Mouse (Mus musculus) CH12.LX (cell line): ENCODE data around the gene Filip1l. TPM values are rescaled to one million over a fixed set of nuclear protein-coding genes. Genes with fewer than 3 reads are reported as not detected.

Experiments used
- DNase-seq: peaks from one replicate; pipeline ENCODE4 v3.0.0-alpha.2; 2013; ENCODE audit errors: extremely low read depth
- H3K27ac ChIP-seq: 2 replicates; pipeline ENCODE4 v1.5.1; 2012; ENCODE audit warnings: low read depth, mild to moderate bottlenecking, control low read depth, moderate library complexity; ENCODE audit not compliant: insufficient read depth
- H3K27me3 ChIP-seq: replicated peaks from 2 replicates; pipeline ENCODE3; 2012; ENCODE audit warnings: inconsistent platforms
- H3K36me3 ChIP-seq, 2 experiments: replicated peaks in 1 of 2; 2 replicates each; pipeline versions ENCODE3 to v1.6.1; 2012; ENCODE audit warnings: inconsistent platforms in 1 of 2, low read length in 1 of 2, mild to moderate bottlenecking in 1 of 2, mixed read lengths in 1 of 2, moderate library complexity in 1 of 2; ENCODE audit not compliant: control insufficient read depth in 1 of 2, insufficient read depth in 1 of 2
- H3K4me1 ChIP-seq, 2 experiments: 2 replicates each; pipeline ENCODE4 v1.6.1; 2012; ENCODE audit warnings: inconsistent platforms in 1 of 2, moderate library complexity in 1 of 2; ENCODE audit not compliant: insufficient read depth in 2 of 2, control insufficient read depth in 1 of 2
- H3K4me2 ChIP-seq: 2 replicates; pipeline ENCODE4 v1.6.1; 2012; ENCODE audit warnings: low read depth, mild to moderate bottlenecking, control low read depth; ENCODE audit not compliant: poor library complexity, insufficient read depth, severe bottlenecking
- H3K4me3 ChIP-seq, 3 experiments: fragments of 150-350 bp in 1 of 3; sonication (generic) in 1 of 3; replicated peaks in 1 of 3; 2 replicates each; pipeline versions ENCODE3 to v1.5.1; 2011 to 2012; ENCODE audit warnings: low read depth in 2 of 3, low read length in 2 of 3, mild to moderate bottlenecking in 2 of 3, moderate library complexity in 2 of 3, control low read depth in 1 of 3, improper control_type of control experiment in 1 of 3, inconsistent platforms in 1 of 3, mixed read lengths in 1 of 3; ENCODE audit not compliant: poor library complexity in 1 of 3
- H3K79me2 ChIP-seq: replicated peaks from 2 replicates; pipeline ENCODE4 v1.6.1; 2012; ENCODE audit warnings: mild to moderate bottlenecking, moderate library complexity; ENCODE audit not compliant: control insufficient read depth, poor library complexity, insufficient read depth, severe bottlenecking; ENCODE audit errors: extremely low read depth
- H3K9ac ChIP-seq: 2 replicates; pipeline ENCODE4 v1.6.1; 2012; ENCODE audit warnings: low read depth, mild to moderate bottlenecking, control low read depth, moderate library complexity; ENCODE audit not compliant: insufficient read depth
- H3K9me3 ChIP-seq: replicated peaks from 2 replicates; pipeline ENCODE3; 2012; ENCODE audit warnings: low read length, inconsistent platforms, mixed read lengths
- CHD2 ChIP-seq: IDR thresholded peaks from 2 replicates; pipeline ENCODE4 v1.6.1; 2011; ENCODE audit warnings: low read length, improper control_type of control experiment
- CTCF ChIP-seq, 2 experiments: IDR thresholded peaks in 1 of 2; conservative IDR thresholded peaks in 1 of 2; 2 replicates each; pipeline ENCODE4 v1.5.1; 2011 to 2012; ENCODE audit warnings: low read depth in 2 of 2, low read length in 2 of 2, improper control_type of control experiment in 1 of 2, inconsistent platforms in 1 of 2, mild to moderate bottlenecking in 1 of 2, moderate library complexity in 1 of 2
- EP300 ChIP-seq: IDR thresholded peaks from 2 replicates; pipeline ENCODE4 v1.6.1; 2011; ENCODE audit warnings: low read length, improper control_type of control experiment
- ETS1 ChIP-seq: conservative IDR thresholded peaks from 2 replicates; pipeline ENCODE4 v1.6.1; 2012; ENCODE audit warnings: low read depth, mild to moderate bottlenecking, inconsistent platforms, low read length, improper control_type of control experiment, moderate library complexity
- GABPA ChIP-seq: IDR thresholded peaks from 2 replicates; pipeline ENCODE4 v1.6.1; 2012; ENCODE audit warnings: low read depth, low read length, improper control_type of control experiment, inconsistent platforms; ENCODE audit not compliant: insufficient replicate concordance
- JUN ChIP-seq: IDR thresholded peaks from 2 replicates; pipeline ENCODE4 v1.6.1; 2011; ENCODE audit warnings: low read depth, mild to moderate bottlenecking, low read length, improper control_type of control experiment, moderate library complexity; ENCODE audit not compliant: insufficient read depth
- JUND ChIP-seq: conservative IDR thresholded peaks from 2 replicates; pipeline ENCODE4 v1.6.1; 2011; ENCODE audit warnings: low read depth, low read length, improper control_type of control experiment
- MAX ChIP-seq: IDR thresholded peaks from 2 replicates; pipeline ENCODE4 v1.6.1; 2011; ENCODE audit warnings: low read length, improper control_type of control experiment
- MEF2A ChIP-seq: IDR thresholded peaks from 2 replicates; pipeline ENCODE4 v1.6.1; 2014; ENCODE audit warnings: low read depth, mild to moderate bottlenecking, inconsistent platforms, low read length, improper control_type of control experiment, borderline replicate concordance
- MXI1 ChIP-seq: IDR thresholded peaks from 2 replicates; pipeline ENCODE4 v1.6.1; 2011; ENCODE audit warnings: mild to moderate bottlenecking, low read depth, low read length, improper control_type of control experiment
- NELFE ChIP-seq: IDR thresholded peaks from 2 replicates; pipeline ENCODE4 v1.6.1; 2011; ENCODE audit warnings: low read depth, low read length, improper control_type of control experiment
- NRF1 ChIP-seq: IDR thresholded peaks from 2 replicates; pipeline ENCODE4 v1.6.1; 2014; ENCODE audit warnings: low read depth, mild to moderate bottlenecking, inconsistent platforms, low read length, improper control_type of control experiment, moderate library complexity
- RAD21 ChIP-seq: IDR thresholded peaks from 2 replicates; pipeline ENCODE4 v1.6.1; 2011; ENCODE audit warnings: low read depth, mild to moderate bottlenecking, low read length, improper control_type of control experiment, moderate library complexity
- SMC3 ChIP-seq: IDR thresholded peaks from 2 replicates; pipeline ENCODE4 v1.6.1; 2011; ENCODE audit warnings: low read depth, low read length, improper control_type of control experiment
- TBP ChIP-seq: conservative IDR thresholded peaks from 2 replicates; pipeline ENCODE4 v1.6.1; 2011; ENCODE audit warnings: low read depth, low read length, improper control_type of control experiment
- USF2 ChIP-seq: conservative IDR thresholded peaks from 2 replicates; pipeline ENCODE4 v1.6.1; 2011; ENCODE audit warnings: low read depth, low read length, improper control_type of control experiment
- ZC3H11A ChIP-seq: IDR thresholded peaks from 2 replicates; pipeline ENCODE4 v1.6.1; 2012; ENCODE audit warnings: low read depth, mild to moderate bottlenecking, inconsistent platforms, low read length, improper control_type of control experiment
- ZNF384 ChIP-seq: IDR thresholded peaks from 2 replicates; pipeline ENCODE4 v1.6.1; 2012; ENCODE audit warnings: low read depth, low read length, improper control_type of control experiment, inconsistent platforms
- dilution Hi-C: fragments of 300-500 bp; cut with MboI; formaldehyde crosslinking; loops from 2 replicates; pipeline ENCODE4 v1.14.3; 2020; ENCODE audit warnings: low sequenced_read_pairs; ENCODE audit not compliant: extremely low pct_unique_long_range_greater_than_20kb, extremely low pct_ligation_motif_present
- in situ Hi-C: fragments of 300-500 bp; cut with MboI; formaldehyde crosslinking; loops from 3 replicates; pipeline ENCODE4 v1.14.3; 2019; ENCODE audit warnings: low sequenced_read_pairs, low pct_ligation_motif_present, low pct_unique_long_range_greater_than_20kb, mixed read lengths
- polyA plus RNA-seq: library from polyadenylated mRNA; unstranded; fragments of >175 nt; gene quantifications from 2 replicates; pipeline ENCODE4 v1.2.1, GENCODE M21; 2012; ENCODE audit warnings: low read depth; ENCODE audit not compliant: insufficient read length
- total RNA-seq, 2 experiments: library from RNA; depleted of rRNA; stranded (reverse); fragments of 300-350 nt in 1 of 2; fragments of >200 nt in 1 of 2; gene quantifications; 2 replicates each; pipeline ENCODE4 v1.2.3; 2012 to 2014

Gene Filip1l
- total and polyA plus RNA-seq, 3 experiments = 2.1 to 17.6 (median 5.7) TPM

DNA sequence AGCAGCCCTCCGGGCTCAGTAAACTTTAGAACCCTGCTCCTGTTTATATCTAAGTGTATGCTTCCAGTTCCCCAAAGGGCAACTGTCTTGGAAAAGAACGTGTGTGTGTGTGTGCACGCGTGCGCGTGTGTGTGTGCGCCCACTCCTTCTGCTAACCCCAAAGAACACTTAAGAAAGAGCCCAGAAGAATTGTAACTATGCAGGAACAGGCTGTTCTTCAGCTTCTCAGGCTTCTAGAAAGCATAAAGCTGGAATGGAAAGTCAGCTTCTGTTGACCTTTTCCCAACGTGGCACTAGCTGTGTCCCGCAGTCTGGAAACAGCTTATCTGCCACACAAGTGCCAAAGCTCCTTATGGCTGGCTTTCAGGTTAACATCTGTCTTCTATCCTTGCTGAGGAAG is 37.9 kb upstream of the Filip1l start:
- Histone ChIP-seq H3K36me3 (peaks cover 3 to 33% of the 10 kb centered on the region in 2 experiments), H3K9ac (no peak overlapping the region), H3K9me3 (no peaks in the 10 kb centered on the region), H3K79me2 (no peaks in the 10 kb centered on the region), H3K27ac (no peak overlapping the region), H3K4me3 (no peak overlapping the region), H3K4me2 (no peak overlapping the region), H3K27me3 (no peaks in the 10 kb centered on the region), H3K4me1 (peaks cover 0 to 7% of the 10 kb centered on the region in 2 experiments; a peak in 2 of 4 replicates)
- TF ChIP-seq ZC3H11A = no peak
- TF ChIP-seq TBP = no peak
- no peak for TF ChIP-seq USF2
- TF ChIP-seq ETS1 = no peak
- dilution Hi-C loops = no loop called here
- in situ Hi-C loops = no loop called here
- DNase-seq = no peak

DNA sequence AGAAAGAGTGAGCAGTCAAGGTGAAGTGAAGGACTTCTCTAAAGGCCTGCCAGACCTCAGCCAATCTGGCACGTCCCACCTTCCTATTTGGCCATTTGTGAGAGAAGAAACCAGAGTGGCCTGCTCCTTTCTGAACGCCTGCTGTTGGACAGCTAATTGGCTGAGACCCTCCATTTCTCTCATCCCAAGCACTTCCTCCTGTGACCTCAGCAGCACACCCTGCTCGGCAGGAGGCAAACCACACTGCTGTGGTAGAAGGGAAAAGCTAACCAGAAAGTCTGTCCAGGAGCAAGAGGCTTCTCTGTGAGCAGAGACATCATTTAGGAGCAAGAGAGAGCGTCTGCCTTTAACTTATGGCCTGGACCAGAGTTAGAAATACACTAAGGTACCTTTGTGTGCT is 35.8 kb upstream of the Filip1l start:
- Histone ChIP-seq H3K4me1 (peaks cover 0 to 7% of the 10 kb centered on the region in 2 experiments; a peak in 2 of 4 replicates), H3K36me3 (peaks cover 0 to 28% of the 10 kb centered on the region in 2 experiments), H3K27ac (no peak overlapping the region), H3K9me3 (no peaks in the 10 kb centered on the region), H3K9ac (no peak overlapping the region), H3K27me3 (no peaks in the 10 kb centered on the region), H3K79me2 (no peaks in the 10 kb centered on the region), H3K4me3 (no peak overlapping the region), H3K4me2 (no peak overlapping the region)
- in situ Hi-C loops (no loop called here), dilution Hi-C loops (no loop called here)
- TF ChIP-seq MXI1 (no peak), CHD2 (no peak), JUND (no peak), MAX (no peak), EP300 (no peak), JUN (no peak), ZNF384 (no peak), ETS1 (no peak), MEF2A (no peak), GABPA (no peak), CTCF (conservative IDR thresholded peaks at IDR 0.05 in 1 of 2, IDR thresholded peaks at IDR 0.05 in 1 of 2; ENCODE audit: low read depth in 2 of 2, low read length in 2 of 2) (no peak), RAD21 (no peak), NRF1 (no peak), SMC3 (no peak), NELFE (no peak)
- DNase-seq = no peak
